Mouse (Mus musculus) heart, postnatal 10 days (tissue): ENCODE data around the gene Gm20388. TPM values are rescaled to one million over a fixed set of nuclear protein-coding genes. Genes with fewer than 3 reads are reported as not detected.
A peak's percentile ranks its signal among the peaks of the same experiment; 100 is the strongest.
"Not testable (repeated sequence)": the region's sequence is repeated elsewhere in the genome, so short reads cannot be mapped to it uniquely, and the experiment has no call there.

Experiments
- DNase-seq, 2 experiments: peaks; one replicate each; pipeline ENCODE4 v3.0.0; 2021
- intact Hi-C: fragments of 180-260 bp; cut with DNase I; formaldehyde crosslinking; loops from one replicate; pipeline ENCODE4 v1.15.1; 2025
- total RNA-seq, 2 experiments: library from RNA; stranded (reverse); gene quantifications; 2 replicates each; pipeline ENCODE4 v1.2.3; 2021

The Gm20388 gene
- total RNA-seq, 2 experiments from 2014 or later, result 2.0 to 2.2 TPM

GRCm38 (mm10) chr8:123503801-123504467 lies 3593.3 kb downstream of the Gm20388 start:
- intact Hi-C loops, result no loop called here
- DNase-seq, result no peak

DNA sequence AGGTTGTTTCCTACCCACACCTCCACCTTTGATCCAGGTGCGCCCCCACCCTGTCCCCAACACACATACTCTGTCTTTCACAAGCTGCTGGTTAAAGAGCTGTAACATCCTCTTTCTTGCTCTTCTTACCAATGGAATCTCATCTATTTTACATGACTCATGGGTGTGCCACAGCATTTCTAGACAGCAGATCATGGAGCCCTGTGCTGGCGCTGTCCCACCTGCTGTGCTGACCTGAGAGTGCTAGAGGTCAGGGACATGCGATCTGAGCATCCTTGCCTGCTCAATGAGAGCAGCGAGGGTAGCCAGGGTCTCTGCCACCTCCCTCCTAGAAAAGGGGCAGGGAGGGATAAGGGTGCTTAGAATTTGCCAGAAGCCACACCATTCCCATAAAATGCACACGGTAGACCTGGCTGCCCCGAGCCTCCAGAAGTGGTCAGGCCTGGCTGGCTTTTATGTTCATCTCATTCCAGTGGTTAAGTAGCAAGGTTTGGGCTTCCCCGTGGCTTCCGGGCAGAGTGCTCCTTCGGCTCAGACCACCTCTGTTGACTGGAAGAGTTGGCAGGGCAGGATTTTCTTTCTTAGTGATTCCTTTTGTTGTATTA lies 3594.1 kb downstream of the Gm20388 start:
- intact Hi-C loops, result no loop called here
- DNase-seq, result no peak

DNA sequence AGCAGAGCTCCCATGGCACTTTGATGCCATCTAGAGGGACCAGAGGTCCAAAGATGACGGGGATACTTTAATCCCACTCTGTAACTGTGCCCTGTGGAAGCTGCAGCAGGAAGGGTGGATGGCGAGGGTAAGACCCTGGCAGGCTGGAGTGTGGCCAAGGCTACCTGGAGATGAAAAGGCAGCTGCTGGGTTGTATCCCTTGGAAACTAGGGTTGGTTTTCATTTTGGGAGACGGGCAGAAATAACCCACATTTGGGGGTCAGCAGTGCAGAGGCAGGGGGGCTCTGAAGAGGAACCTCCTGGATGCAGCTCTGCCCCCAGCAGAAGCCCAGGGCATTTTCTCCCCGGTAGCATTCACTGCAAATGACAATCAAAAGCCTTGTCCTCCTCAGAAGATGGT lies 3594.6 kb downstream of the Gm20388 start:
- DNase-seq, result no peak
- intact Hi-C loops, result no loop called here

DNA sequence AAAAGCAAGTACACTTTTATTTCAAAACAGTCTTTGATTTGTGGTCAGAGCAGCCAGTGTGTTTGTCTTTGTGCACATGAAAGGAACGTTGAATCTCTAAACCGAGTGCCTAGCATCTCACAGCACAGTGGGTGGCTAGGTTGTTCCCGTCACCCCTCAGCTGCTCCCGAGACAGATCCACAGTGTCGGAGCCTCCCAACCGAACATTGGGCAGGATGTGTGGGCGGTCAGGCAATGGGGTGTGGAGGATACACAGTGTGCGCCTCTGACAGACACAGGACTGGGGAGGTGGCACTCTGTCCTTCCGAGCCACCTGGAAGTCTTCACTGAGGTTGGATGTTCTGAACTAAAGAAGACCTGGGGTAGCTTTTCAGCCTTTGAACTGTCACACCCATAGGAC lies 3595.1 kb downstream of the Gm20388 start:
- intact Hi-C loops, result no loop called here
- no peak for DNase-seq

DNA sequence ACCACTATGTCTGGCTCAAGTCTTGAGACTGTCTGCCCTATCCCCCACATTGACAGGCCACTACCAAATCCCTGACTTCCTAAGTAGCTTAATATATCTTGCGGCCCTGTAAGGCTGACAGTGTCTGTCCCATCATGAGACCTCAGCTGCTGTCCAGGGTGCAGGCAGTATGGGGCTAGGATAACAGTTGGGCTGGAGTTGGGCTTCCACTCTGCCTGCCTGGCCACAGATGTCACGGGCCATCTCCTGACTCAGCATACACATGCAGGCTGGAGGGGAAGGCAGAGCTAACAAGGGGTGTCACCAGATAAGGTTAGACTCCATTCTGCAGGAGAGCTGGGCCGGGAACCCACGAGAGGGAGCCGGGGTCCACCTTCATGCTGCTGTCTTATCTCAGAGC lies 3596.5 kb downstream of the Gm20388 start:
- intact Hi-C loops, result no loop called here
- no peak for DNase-seq

DNA sequence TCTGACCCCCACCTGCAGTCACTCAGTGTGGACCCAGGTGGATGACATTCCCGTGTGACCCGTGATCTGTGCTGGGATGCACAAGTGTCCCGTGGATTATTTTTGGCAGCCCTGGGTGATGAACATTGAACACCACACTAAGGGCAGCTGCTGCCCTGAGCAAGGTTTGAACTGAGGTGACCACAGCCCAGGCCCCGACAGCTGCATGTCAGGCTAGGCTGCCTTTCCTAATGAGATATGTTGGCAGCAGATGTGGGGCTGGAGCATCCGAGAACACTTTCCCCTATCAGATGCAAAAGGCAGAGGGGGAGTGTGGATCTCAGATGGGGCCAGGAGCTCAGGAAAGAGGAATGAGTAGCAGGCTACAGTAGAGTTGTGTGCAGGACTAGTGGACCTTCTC lies 3600.2 kb downstream of the Gm20388 start:
- no peak for DNase-seq
- intact Hi-C loops, result no loop called here

- no peak for DNase-seq
- intact Hi-C loops, result no loop called here
Measured at GRCm38 (mm10) chr8:123514136-123514535, 3603.5 kb downstream of the Gm20388 start.

DNA sequence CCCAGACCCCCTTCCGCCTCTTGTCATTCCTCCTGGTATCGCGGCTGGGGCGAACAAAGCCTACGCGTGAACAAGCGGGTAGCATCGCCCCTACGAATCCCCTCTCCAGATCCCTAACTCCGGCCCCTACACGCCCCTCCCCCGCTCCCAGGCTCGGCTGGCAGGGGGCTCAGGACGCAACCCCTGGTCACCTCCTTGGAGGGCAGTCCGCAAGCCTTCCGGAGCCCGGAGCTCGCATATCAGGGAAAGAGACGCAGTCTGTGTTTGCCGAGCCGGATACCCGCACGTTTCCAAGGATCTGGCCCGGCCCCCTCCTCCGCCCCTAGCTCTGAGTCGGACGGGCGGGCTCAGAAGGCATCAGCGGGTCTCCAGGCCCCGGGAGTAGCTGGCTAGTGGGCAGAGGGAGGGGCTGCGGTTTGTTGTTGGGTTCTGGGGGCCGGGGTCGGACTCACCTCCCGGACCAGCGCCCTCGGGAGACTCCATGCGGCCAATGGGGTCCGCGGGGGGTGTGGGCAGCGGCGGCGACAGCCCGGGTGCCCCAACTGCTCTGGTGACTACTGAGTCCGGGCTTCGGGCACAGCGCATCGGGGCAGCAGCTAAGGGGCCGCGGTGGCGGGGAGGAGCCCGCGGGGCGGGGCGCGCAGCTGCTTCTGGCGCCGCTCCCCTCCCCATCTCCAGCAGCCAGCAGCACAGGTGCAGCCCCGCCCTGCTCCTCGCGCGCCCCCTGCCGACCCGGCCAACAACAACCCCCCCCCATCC lies 3604.3 kb downstream of the Gm20388 start, which contains the start of gene Dbndd1:
TSS of gene Dbndd1 (minus strand) at position 683 of the 759 bp plus-strand sequence.
- intact Hi-C loops, result no loop called here
- peak; percentile 20 to 38 for DNase-seq

- DNase-seq, result no peak
- intact Hi-C loops, result no loop called here
Measured at GRCm38 (mm10) chr8:123515540-123515897, 3604.9 kb downstream of the Gm20388 start.

DNA sequence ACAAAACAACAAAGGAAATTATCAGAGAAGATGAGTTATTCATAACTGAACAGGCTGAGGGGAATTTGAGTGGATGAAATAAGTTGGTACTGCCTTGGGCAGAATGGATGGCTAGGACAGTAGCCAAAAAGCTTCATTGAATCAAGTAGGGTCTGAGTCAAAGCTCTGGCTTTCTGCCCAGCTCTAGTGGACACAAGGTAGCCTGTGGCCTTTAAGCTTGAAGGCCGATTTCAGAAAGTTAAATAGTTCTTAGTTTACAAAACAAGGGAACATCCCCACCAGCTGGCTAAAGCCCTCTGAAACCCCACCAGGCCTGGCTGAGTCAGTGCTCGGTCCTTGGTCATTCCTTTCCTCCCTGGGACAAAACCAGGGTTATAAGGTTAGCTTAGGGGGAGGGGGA lies 3606.0 kb downstream of the Gm20388 start:
- no peak for DNase-seq
- intact Hi-C loops, result no loop called here

DNA sequence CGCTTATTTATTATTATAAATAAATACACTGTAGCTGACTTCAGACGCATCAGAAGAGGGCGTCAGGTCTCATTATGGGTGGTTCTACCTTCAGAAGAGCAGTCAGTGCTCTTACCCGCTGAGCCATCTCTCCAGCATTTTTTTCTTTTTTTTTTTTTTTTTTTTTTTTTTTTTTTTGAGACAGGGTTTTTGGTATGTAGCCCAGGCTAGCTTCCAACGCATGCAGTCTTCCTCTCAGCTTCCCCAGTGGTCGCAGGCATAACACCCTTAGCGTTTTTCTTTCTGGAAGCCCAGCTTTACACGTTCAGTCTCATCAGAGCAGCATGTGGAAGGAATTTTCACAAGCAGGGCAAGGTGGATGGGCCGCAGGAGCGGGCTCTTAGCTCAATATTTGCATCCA lies 3607.5 kb downstream of the Gm20388 start:
- intact Hi-C loops, result no loop called here
- DNase-seq, result no peak

DNA sequence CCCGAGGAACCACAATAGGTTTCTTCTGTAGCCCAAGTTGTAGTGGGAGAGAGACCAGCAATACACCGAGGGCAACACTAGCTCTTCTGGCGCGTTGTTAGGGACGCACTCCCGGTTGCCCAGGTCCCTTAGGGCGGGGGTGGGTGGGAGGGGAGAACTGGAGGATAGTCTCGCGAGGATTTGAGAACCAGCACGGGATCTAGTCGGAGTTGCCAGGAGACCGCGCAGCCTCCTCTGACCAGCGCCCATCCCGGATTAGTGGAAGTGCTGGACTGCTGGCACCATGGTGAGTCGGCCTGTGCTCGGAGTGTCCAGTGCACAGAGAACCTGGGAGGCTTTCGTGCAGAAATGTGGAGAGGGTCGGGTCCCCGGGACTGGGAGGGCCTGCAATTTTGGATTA lies 3608.0 kb downstream of the Gm20388 start, which contains the start of gene Gas8:
TSS of gene Gas8 (plus strand) at position 168 of the 400 bp plus-strand sequence.
- intact Hi-C loops, result no loop called here
- peak; percentile 92 to 93 for DNase-seq

- intact Hi-C loops, DNase-seq: not testable (repeated sequence)
Measured at GRCm38 (mm10) chr8:123520048-123520447, 3609.4 kb downstream of the Gm20388 start.

GRCm38 (mm10) chr8:123527720-123528489 lies 3617.3 kb downstream of the Gm20388 start:
- intact Hi-C loops, result no loop called here
- DNase-seq, result no peak

DNA sequence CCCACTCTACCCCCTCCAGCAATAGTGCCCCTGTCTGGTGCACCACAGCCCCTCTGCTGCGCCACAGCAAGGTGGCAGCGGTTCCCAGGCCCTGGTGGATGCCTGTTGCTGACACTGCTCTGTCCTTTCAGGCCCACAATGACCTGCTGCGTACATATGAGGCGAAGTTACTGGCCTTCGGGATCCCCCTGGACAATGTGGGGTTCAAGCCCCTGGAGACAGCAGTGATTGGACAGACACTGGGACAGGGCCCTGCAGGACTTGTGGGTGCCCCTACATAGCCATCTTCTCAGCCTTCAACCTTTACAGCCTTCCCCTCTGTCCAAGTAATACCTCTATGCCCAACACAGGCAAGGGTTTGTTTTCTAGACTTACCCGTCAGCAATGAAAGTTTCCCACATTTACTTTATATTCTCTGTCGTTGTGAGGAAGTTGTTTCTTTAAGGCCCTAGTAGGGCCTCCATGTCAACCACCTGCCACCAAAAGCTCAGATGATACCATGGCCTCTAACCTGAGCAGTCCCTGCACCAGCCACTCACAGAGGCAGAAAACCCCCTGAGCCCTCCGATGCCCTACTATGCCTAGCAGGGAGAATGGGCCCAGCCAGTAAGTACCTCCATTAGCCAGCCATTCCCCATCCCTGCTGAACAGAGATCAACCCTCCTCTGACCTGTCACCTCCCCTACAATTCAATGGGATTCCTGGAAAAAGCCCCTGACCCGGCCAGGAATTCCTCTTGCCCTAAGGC lies 3625.8 kb downstream of the Gm20388 start:
- intact Hi-C loops, result no loop called here
- no peak for DNase-seq

DNA sequence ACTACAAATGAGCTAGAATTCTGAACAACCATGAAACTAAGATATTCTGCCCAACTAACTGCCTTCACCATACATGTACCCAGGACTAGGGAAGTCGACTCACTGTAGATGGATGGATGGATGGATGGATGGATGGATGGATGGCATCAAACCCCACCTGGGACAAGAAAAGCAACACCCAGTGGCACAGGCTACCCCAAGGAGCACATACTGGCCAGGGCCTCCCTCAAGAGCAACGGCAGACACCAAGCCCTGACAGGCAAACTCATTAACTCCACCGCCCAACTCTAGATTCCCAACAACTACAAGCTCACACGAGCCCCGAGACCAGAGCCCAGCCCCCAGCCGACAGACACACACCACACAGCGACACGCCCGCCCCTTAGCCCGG lies 3626.3 kb downstream of the Gm20388 start:
- intact Hi-C loops, result no loop called here
- DNase-seq, result no peak

- intact Hi-C loops, result not testable (repeated sequence)
- DNase-seq, result peak; percentile 22 to 34
Measured at GRCm38 (mm10) chr8:123537641-123538040, 3627.0 kb downstream of the Gm20388 start.

- intact Hi-C loops, result not testable (repeated sequence)
Measured at GRCm38 (mm10) chr8:123564221-123564620, 3653.6 kb downstream of the Gm20388 start.

DNA sequence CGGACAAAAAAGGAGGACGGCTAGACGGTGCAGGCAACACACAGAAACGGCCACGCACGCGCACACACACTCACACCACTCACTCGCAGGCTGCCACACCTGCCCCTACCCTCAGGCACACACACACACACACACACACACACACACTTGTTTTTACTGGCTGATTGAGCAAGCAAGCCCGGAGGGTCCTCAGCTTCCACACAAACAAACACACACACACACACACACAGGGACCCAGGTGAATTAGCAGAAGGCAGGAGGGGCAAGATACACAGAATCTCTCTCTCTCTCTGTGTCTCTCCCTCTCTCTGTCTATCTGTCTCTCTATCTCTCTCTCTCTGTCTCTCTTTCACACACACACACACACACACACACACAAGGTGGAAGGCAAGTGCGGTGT lies 3664.7 kb downstream of the Gm20388 start:
- DNase-seq, result peak in 1 of 2 experiments; percentile 27

More at GRCm38 (mm10) chr8:123564221-123564620, 3653.6 kb downstream of the Gm20388 start:
- not testable (repeated sequence) for DNase-seq

DNA sequence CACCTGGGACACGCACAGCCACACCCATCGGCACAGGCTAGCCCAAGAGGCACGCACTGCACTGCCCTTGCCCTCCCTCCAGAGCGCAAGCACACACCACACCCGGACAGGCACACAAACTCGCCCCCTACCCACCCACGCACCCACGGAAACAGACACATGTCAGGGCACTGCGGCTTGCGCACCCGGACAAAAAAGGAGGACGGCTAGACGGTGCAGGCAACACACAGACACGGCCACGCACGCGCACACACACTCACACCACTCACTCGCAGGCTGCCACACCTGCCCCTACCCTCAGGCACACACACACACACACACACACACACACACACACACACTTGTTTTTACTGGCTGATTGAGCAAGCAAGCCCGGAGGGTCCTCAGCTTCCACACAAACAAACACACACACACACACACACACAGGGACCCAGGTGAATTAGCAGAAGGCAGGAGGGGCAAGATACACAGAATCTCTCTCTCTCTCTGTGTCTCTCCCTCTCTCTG lies 3690.1 kb downstream of the Gm20388 start:
- DNase-seq, result peak; percentile 0 to 13
- intact Hi-C loops, result not testable (repeated sequence)

More for the DNA sequence above, 3664.7 kb downstream of the Gm20388 start:
- intact Hi-C loops, result not testable (repeated sequence)
